Mouse (Mus musculus): ENCODE data around the gene Zfp536.

Zfp536 gene

DNA sequence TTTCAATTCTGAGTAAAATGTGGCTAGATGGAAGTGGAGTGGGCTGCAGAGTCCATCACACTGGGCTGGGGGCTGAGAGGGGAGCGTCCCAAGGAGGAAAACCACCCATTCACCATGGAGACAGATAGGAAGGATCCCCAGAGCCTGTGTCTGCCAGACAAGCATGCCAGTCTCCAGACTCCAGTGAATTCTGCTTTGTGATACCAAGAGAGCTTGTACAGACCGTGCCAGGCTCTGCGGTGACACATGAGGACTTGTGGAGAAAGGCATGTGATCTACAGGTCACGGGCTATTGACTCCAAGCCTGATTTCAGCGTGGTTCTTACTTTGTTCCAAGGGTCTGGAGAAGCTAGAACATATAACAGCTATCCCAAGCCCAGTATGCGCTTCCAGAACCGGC, 230.5 kb downstream of the Zfp536 start:
- DNase-seq = no peak

DNA sequence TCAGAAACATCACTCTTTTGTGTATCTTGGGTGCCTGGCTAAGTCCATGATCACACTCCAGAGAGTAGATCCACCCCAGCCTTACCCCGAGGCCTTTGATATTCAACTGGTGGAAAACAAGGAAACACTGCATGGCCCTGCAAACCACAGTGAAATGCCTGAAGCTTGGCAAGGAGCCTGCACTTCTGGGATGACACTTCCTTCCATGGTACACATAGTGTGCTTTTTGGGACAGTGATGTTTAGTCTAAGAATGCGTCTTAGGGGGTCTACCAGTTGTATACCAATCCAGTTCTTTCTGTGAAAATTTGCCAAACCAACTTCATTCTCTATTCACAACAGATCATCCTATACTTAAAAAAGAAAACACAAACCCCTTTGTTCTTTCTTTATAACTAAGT, 242.3 kb downstream of the Zfp536 start:
- DNase-seq = no peak

DNA sequence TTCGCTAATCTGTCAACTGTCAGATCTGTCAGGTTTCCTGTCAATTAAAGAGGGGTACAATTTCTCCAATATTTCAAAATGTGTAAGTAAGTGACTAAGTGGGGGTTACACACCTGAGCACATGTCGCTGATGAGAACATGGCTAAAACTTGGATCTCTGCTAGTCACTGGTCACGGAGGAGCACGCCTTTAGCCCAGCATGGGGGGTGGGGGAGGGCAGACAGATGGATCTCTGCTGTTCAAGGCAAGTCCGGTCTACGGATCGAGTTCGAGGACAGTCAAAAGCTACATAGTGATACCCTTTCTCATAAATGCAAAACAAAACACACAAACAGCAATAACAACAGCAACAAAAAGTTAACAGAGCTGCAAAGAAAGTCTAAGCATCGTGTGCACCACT, 245.1 kb downstream of the Zfp536 start:
- peak; percentile 17 for DNase-seq

DNA sequence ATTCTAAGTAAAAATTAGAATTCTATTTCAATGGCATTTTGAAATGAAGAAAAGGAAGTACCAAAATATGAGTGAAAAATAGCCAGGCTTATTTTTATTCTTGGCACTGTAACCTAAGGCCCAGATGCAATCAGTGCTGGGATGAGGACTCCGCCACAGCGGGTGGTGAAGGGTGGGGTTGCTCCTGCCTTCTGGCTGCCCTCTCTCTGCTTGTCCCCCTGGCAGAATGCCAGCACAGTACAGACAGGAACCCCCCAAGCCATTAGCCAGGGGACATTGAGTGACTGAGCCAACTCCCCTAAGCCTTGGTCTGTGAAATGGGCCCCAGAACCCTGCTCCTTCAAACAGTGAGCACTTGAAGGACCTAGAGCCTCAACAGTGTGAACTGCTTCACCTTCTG, 245.6 kb downstream of the Zfp536 start:
- DNase-seq = peak; percentile 67

DNA sequence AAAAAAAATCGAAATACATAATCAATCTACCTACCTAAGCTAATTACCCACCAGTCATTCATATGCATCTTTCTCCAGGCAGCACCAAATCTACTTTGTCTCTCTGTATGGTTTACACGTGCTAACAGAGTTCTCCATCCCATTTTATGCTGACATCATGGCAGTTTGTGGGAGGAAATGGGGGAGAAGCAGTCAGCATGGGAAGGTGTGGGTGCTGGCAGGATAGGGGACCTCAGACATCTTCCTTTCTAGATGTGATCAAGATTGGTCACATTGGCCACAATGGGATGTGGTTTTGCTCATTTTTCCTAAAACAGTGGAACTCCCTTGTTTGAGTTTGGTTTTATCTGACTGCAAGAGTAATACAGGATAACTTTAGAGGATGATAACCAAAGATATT, 252.0 kb downstream of the Zfp536 start:
- no peak for DNase-seq

DNA sequence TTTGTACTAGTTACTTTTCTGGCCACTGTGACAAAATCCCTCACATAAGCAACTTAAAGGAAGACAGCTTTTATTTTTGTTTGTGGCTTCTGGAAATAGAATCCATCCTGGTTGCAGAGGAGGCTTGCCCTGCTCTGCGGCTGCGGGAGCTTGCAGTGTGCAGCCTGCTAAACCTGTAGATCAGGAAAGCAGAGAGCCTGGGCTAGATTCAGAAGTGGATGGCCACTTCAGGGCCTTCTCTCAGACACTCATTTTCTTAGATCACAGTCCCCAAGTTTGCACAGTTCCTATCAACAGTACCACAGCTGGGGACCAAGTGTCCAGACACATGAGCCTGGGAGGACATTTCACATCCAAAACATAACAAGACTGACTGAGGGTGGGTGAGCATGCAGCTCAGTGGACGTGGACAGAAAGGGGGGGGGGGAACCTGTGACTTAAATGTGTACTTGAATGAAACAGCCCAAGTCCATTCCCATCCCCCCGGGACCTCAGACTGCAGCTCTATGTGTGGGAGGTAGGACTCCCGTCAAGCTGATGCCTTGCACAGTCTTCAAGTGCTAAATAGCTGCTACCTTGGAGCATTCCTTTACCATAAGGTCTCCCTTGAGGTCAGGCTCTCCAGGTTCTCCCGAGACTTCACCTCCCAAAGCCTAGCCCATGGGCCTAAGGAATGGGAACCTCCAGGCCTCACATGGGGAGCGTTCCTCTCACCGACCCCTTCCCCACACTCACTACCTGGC, 262.3 kb downstream of the Zfp536 start:
- DNase-seq = no peak

DNA sequence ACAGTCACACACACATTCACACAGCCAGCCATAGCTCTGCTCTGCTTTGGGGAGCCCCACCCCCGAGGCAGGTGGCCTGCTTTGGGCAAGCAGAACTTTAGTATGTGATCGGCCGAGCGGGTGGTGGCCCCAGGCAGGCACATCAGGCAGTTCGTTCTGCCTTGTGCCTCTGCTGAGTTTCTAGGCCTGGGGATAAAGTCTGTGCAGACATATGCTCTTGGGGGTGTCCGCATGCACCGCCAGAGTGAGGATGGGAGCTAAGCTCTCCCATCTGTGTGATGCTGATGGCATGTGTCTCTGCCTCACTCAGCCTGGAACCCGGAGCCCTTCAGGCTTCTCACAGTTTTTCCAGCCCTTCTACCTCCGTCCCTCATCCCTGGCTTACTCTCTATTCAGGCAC, 263.7 kb downstream of the Zfp536 start:
- no peak for DNase-seq

DNA sequence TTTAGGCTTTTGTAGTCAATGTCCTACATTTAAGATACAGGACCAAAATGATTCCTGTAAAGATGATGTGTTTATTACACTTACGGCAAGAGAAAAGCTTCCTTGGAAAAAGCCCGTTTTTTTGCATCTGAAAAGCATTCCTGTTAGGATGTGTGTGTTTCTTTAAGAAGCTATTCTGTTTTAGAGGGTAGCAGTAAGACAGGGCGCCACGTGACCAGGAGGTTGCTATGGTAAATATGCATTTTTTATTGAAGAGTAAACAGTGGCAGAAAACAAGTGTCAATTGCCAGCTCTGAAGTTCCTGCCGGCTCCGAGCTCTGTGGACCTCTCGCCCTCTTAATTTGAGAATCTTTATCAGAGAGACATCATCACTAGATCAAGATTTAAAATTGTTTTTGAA, 267.9 kb downstream of the Zfp536 start:
- DNase-seq = no peak

DNA sequence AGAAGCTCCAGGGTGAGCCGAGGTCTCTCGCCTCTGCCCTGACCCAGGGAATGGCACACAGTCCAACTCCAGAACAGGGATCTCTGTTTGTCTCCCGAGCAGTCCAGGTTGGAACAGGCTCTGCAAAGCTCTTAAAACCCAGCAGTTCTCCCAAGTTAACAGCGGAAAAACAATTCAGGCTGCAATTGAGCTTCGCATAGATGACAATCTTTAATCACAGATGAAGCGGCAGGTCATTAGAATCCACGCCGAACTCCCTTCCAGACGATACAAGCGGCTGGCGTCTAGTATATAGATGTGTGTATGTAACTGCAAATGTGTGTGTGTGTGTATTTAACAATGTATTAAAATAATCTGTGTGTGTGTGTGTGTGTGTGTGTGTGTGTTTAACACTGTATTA, 268.3 kb downstream of the Zfp536 start:
- no peak for DNase-seq

DNA sequence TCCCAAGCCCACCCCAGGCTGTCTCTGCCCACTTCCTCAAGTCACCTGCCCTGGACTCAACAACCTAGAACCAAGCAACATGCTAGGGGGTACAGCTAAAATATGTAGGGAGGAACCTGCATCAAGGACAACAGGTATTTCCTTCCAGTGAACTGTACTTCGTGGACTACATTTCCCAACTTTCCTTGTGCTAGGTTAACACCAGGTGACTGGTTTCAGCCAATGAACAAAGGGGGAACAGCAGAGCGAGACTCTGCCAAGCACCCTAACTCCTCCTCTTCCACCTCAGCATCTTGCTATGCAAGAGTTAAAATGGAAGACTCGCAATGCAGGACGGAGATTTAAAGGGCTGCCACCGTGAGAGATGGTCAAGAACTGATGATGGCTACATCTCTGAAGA, 274.6 kb downstream of the Zfp536 start:
- DNase-seq = no peak

DNA sequence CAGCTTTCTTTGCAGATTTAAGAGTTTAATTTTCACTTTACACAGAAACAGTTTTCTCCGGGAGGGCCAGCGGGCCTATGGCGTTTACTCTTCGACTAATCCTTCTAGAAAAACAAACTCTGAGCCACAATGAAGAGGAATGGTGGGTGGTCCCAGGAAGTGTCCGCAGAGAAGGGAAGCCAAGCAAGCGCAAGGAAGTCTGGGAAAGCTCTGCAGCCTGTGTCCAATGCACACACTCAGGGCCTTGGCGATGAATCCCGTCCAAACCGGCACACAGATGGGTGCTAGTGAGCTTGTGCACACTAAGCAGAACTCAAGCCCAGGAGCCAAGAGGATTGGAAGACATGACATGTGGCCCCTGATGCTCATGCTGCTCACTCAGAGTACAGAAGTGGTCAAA, 276.9 kb downstream of the Zfp536 start:
- DNase-seq = no peak

DNA sequence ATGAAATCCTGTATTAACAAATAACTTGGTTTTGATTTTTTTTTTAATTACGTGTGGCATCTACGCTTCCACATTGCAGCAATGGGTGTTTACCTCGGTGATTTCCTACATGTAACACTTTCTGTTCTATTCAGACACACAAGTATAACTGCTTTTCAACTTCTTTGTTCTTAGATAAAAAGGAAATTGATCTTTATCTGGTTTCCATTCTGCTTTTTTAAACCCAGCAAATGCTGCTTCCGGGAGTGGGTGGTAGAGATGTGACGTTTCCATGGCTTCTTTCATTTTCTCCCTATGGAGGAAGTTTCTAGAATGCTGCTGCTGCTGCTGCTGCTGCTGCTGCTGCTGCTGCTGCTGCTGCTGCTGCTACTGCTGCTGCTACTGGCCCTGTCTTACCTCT, 283.1 kb downstream of the Zfp536 start:
- no peak for DNase-seq

DNA sequence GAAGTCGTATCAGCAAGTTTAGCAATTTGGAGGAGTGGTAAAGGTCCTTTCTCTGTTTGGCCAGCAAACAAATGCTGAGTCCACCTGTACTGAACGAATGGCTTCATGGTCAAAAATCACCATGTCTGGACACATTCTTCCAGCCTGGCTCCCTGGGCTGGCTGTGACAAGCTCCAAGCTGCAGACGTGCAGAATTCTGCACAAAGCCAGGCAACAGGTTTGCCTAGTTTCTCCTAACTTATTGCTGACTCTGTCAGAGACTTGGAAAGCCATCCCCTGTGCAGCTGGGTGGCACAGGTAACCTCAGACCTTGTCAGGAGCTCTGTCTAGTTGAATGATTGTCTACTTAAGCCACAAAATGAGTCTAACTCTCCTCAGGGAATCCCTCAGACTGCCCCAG, 288.5 kb downstream of the Zfp536 start:
- no peak for DNase-seq

DNA sequence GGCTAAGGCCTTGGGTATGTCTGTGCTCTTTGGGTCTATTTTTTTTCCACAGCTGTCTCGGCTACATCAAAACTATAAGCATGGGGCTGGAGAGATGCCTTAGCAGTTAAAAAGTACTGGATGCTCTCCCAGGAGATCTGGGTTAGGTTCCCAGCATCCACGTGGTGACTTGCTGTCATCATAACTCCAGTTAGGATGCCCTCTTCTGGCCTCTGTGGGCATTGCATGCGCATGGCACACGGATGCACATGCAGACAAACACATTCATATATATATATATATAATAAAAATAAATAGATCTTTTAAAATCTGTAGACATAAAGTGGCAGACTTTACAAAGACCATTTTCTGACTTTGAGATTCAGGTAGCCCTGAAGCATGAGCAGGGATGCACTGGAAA, 290.9 kb downstream of the Zfp536 start:
- peak; percentile 15 for DNase-seq

DNA sequence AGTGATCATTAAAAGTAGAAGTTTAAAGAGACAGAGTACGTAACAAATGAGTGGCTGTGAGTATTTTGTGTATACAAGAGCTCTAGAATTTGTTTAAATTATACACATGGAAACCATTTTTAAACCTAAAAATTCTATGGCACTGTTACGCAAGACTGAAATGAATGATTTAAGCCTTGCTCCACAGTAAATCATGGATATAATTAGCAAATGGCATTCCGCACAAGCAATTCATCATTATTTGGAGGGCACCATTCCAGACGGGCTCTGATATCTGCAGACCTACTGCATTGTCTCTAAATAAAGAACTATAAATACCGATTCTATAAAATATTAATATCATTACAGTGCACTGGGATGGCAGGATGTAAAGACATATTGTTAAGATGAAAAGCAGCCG, 292.3 kb downstream of the Zfp536 start:
- DNase-seq = no peak

DNA sequence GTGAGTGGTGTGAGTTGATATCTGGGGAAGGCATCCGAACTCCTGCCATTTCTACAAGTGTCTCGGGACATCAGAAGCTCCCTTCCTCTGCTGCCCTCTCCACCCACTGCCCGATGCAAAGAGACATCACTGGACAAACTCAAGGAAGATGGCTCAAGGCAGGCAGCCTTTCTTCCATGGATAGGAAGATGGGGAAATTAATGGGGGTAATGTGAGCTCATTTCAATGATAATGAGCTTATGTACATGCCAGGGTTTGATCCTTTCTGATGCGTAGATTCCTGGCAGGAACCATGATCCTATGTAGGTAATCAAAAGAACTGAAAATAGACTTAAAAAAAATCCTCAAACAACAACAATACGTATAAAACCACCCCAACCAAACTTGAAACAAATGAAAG, 296.1 kb downstream of the Zfp536 start:
- no peak for DNase-seq

DNA sequence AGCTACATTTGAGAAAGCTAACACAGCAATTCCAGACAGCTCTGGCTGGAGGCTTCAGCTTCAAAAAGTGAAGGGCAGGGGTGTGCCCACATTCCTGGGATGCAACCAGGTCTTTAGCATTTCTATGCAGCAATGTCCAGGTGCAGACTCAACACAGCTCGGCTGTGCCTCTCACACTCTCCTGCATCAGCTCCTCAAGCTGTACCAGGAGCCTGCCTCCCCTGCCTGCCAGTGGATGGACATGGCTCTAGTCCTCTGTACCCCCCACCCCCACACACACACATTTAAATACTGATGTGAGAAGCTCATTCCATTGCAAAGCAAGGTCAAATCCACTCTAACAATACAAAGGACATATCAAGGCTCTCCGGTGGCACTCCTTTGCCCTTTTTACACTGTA, 298.0 kb downstream of the Zfp536 start:
- no peak for DNase-seq

DNA sequence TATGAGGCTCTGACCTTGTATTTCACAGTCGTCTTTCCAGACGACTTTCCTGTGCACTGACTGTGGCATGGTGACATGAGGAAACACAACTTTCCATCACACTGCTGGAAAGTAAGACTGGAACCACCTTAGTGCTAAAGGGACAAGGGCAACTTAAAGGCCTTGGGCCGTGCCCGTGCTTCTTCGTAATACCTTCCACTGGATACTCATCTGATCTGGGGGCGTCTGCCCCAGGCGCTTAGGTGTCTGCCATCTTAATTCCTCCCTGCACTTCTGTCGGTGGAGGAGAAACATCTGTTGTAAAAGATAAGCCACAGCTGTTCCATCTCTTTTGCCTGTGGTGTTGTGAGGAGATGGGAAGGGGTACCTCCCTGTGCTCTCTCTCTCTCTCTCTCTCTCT, 299.2 kb downstream of the Zfp536 start:
- DNase-seq = no peak

DNA sequence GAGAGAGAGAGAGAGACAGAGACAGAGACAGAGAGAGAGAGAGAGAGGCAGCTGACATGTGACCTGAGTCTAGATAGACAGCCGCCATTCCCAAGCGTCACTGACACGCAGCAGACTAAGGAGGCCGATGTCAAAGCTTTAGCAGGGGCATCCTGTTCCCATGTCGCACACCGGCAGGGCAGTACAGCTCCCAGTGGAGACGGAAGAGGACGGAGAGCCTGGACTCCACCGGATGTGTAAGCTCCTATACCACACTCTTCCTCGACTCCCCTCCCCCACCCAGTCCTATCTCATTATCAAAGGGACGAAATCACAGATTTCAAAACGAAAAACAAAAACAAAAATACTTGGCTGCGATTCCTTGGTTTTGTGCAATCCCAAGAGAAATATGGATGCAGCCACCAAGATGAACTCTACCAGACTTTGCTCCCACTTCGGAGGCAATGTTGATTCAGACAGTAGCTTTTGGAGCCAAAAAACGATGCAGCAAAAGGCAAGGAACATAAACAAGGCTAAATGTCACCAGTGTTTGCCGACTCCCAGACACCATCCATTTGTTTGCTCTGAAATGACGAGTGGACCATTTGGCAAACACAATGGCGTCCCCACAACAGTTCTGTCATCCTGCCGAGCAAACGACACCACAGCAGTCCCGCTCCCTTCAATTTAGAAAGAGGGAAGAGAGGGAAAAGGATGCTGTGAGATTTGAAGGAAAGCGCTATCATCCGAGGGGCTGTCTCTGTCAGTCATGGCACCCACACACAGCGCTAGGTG, 299.9 kb downstream of the Zfp536 start:
- DNase-seq = no peak

DNA sequence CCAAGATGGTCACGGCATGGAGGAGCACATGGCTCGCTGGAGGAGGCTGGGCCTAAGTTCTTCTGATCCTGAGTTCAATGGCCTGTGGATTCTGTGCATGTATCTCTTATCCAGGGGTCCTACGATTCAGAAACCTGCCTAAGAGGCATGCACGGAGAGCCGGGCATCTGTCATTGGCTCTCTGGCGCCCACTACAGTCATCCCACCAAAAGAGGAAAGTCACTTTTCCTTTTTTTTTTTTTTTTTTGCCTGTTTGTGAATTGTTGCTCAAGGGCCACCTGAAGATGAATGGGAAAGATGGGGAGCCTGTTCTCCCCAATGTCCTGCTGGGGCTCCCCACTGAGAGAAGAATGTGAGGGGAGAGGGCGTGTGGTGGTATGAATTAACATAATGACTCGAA, 301.7 kb downstream of the Zfp536 start:
- no peak for DNase-seq

DNA sequence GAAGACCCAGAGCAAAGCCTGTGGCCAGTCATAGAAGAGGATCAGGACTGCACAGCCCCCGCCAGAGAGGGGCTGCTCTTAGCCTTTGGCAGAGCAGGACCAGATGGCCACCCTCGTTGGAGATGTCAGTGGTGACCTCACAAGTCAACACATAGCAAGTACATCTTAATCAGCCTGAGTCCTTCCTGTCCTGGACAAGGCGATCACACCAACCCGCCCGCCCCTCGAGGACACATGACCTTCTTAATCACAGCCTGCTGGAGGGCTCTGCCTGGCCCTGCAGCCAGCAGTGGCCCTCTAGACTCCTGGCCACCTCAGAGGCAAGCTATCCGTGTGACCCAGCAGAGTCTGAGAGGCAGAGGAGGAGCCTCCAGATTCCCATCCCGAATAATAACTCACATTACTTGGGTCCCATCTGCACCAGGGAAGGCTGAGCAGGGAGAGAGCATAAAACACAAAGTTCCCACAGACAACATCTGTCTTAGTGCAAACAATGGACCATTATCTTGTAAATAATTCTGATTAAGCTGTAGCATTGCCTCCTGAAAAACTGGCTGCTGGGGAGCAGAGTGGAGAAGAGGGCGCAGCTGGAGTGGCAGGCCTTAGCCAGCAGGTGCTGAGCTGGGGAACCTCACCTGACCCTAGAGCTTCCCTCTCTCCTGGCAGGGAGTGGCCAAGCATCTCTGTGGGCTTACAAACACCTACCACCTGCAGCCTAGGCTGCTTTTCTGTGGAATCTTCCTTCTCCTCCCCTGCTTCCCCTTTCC, 306.8 kb downstream of the Zfp536 start:
- DNase-seq = no peak

DNA sequence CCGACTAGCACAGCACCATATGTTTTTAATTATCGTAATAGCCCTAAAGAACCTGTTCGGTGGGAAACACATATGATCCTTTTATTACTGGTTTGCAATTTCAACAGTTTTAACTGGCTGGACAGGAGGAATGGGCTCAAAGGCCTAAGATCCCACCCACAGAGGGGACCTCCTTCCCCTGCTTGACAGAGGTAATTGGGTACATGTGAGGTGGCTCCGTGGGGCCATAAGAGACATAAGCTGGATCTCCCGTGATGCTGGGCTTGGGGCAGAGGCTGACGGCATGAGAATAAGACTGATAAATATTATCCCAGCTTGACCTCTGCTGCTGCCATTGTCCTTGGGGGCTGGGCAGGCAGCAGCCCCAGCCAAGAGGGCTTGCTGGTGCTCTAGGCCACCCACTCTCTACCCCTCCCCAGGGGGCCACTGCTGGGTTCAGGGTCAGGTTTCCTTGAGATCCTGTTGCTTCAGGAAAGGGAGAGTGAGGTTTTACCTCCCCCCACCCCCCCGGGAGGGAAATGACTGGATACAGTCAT, 309.2 kb downstream of the Zfp536 start:
- no peak for DNase-seq

DNA sequence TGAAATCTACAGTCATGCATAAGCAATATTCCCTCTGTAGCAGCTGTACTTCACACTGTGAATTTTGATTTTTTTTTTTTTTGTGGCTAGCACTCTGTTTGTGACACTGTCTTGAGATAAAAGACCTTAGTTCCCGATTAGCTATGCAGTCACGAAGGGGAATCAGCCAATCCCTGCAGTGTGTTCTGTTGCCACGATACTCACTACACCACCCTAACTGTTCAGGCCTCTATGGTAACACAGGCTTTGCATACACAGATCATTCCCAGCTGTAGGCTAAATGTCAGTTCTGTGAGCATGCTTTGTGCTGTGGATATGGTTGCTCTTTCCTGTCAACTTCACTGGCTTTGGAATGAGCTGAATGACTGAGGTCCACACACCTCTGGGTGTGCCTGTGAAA, 325.9 kb downstream of the Zfp536 start:
- DNase-seq = no peak

DNA sequence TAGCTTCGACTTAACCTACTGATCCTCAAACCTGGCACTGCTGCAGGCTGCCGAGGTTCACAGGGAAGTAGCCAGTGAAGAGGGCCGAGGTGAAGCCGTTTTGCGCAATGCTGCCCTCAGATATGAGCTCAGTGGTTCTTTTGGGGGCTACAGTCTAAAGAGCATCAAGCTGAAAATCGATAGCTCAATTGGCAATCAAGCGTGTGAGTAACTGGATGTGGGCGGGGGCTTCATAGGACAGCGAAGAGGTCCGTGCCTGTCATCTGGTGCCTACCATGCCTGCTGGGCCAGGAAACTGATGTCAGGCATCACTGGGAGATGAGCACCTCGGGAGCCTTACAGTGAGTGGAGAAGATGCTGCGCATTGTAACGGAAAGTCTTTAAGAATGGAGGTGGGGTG, 333.5 kb downstream of the Zfp536 start:
- DNase-seq = no peak

Data from cerebellum, adult 8-10 months (tissue).